In the genomic region with DNA sequence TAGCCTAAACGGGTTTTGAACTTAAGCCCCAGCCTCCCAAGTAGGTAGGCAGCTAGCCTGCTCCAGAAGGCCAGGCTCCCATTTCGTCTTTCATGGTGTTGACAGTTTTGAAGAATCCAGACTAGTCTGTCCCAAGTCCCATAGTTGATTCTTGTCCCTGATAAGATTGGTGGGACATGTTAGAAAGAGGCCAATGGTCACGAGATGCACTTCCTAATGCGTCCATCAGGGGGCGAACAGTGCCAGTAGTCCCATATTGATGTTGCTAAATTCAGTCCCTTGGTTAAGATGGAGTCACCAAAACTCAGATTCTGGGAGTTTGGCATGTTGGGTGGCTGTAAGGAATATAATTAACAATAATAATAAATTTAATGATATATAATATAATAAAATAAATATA, we compare ENCODE assay signal across 7 mouse cellular contexts. TPM values are rescaled to one million over a fixed set of nuclear protein-coding genes. Genes with fewer than 3 reads are reported as not detected.
A peak's percentile ranks its signal among the peaks of the same experiment; 100 is the strongest.
DNase-seq lines count a peak whose midpoint lies in the region; TF ChIP-seq lines count a peak whose summit lies in the region.

No protein-coding gene starts in this region.

- H3K9me3 ChIP-seq in E14TG2a.4 (ENCODE audit: low read length) = no peaks in the 10 kb centered on the region

- peak; percentile 79 for TF ChIP-seq CTCF in layer of hippocampus, adult 2 months (conservative IDR thresholded peaks at IDR 0.05)
- TF ChIP-seq CTCF in E14TG2a.4 (conservative IDR thresholded peaks at IDR 0.05; ENCODE audit: low read length) = peak; percentile 85

- H3K27me3 ChIP-seq in E14TG2a.4 (ENCODE audit: insufficient read depth, low read length) = 0 out of 2 replicates have a peak, but pooled peaks cover 2% of the 10 kb centered on the region

- H3K36me3 ChIP-seq in E14TG2a.4 (ENCODE audit: insufficient read depth, low read length) = no peaks in the 10 kb centered on the region

- peaks cover 35% of the 10 kb centered on the region for H3K4me1 ChIP-seq in E14TG2a.4 (replicated peaks; ENCODE audit: low read depth, low read length)

- peak in 1 of 2 experiments; percentile 39 for DNase-seq in layer of hippocampus, adult 2 months (ENCODE audit: low spot score in 2 of 2)
- no peak for DNase-seq in layer of hippocampus, adult 9-10 months (ENCODE audit: low spot score)
- DNase-seq in R1 (ENCODE audit: low read depth, low spot score) = peak; percentile 72
- peak; percentile 38 to 42 for DNase-seq in cerebellum, postnatal 36 days
- DNase-seq in kidney, postnatal 36 days = peak; percentile 38 to 78
- peak; percentile 29 for DNase-seq in retina, adult 2 months (ENCODE audit: low read depth, low spot score)

- H3K27ac ChIP-seq in layer of hippocampus, adult 2 months = no peak overlapping the region

- H3K4me3 ChIP-seq in layer of hippocampus, adult 2 months = no peak overlapping the region
- no peak overlapping the region for H3K4me3 ChIP-seq in E14TG2a.4 (replicated peaks; ENCODE audit: low read length)

RNA-seq across cellular contexts. Expression of gene Tat, which starts 20.6 kb away (rescaled TPM):
- total RNA-seq in layer of hippocampus, adult 2 months (2021) = not detected

RNA-seq across cellular contexts. Expression of gene Chst4, which starts 28.7 kb away (rescaled TPM):
- not detected for total RNA-seq in layer of hippocampus, adult 2 months (2021)

RNA-seq across cellular contexts. Expression of gene Marveld3, which starts 48.9 kb away (rescaled TPM):
- total RNA-seq in layer of hippocampus, adult 2 months (2021) = under 1 TPM in 1 of 2 experiments, not detected in 1; 0.23 TPM
